Mouse (Mus musculus) gastrocnemius, postnatal 25 days (tissue): Measurements from ENCODE around the gene Gja3. TPM values are rescaled to one million over a fixed set of nuclear protein-coding genes. Genes with fewer than 3 reads are reported as not detected.
"Not testable (repeated sequence)": the region's sequence is repeated elsewhere in the genome, so short reads cannot be mapped to it uniquely, and the experiment has no call there.

Source experiments
- DNase-seq: peaks from one replicate; pipeline ENCODE4 v3.0.0; 2022
- long read RNA-seq, 2 experiments: library from polyadenylated mRNA; stranded (forward); transcript quantifications; one replicate each; pipeline ENCODE4 v2.0.0; 2021
- total RNA-seq, 2 experiments: library from RNA; stranded (reverse); gene quantifications; 1 replicate in 1 of 2; 2 replicates in 1 of 2; pipeline ENCODE4 v1.2.3; 2021

Gene Gja3
- total RNA-seq: under 1 TPM; 0.13 to 0.23 TPM
- long read RNA-seq, experiment 1: 0 reads
- long read RNA-seq, experiment 2, partial matches to known transcripts: 0 of 1 reads
- long read RNA-seq, experiment 2, other reads (novel, unspliced or antisense): 0 of 1 reads

GRCm38 (mm10) chr14:57057563-57058321, at the start of gene Gja3:
TSS of gene Gja3 (minus strand) at chr14:57058100.
- peak; percentile 32 for DNase-seq

GRCm38 (mm10) chr14:57107091-57107490, 49.2 kb upstream of the Gja3 start:
- no peak for DNase-seq

GRCm38 (mm10) chr14:57105721-57106120, 47.8 kb upstream of the Gja3 start:
- DNase-seq: no peak

- no peak for DNase-seq
These were observed 47.2 kb upstream of the Gja3 start for GRCm38 (mm10) chr14:57105111-57105510.

GRCm38 (mm10) chr14:57104106-57105023, 46.5 kb upstream of the Gja3 start, which contains the start of gene Gjb2:
TSS of gene Gjb2 (minus strand) at chr14:57104702.
- no peak for DNase-seq

GRCm38 (mm10) chr14:57103711-57104105, 45.8 kb upstream of the Gja3 start:
- no peak for DNase-seq

GRCm38 (mm10) chr14:57103121-57103520, 45.2 kb upstream of the Gja3 start:
- DNase-seq: no peak

- no peak for DNase-seq
These were observed 43.7 kb upstream of the Gja3 start for GRCm38 (mm10) chr14:57101623-57102022.

- DNase-seq: no peak
These were observed 38.0 kb upstream of the Gja3 start for GRCm38 (mm10) chr14:57095855-57096254.

- no peak for DNase-seq
These were observed 35.1 kb upstream of the Gja3 start for GRCm38 (mm10) chr14:57093029-57093428.

- no peak for DNase-seq
These were observed 32.1 kb upstream of the Gja3 start for GRCm38 (mm10) chr14:57090001-57090400.

GRCm38 (mm10) chr14:57089107-57089506, 31.2 kb upstream of the Gja3 start:
- no peak for DNase-seq

- DNase-seq: no peak
These were observed 26.3 kb upstream of the Gja3 start for GRCm38 (mm10) chr14:57084180-57084668.

- no peak for DNase-seq
These were observed 25.0 kb upstream of the Gja3 start for GRCm38 (mm10) chr14:57082863-57083262.

- DNase-seq: no peak
These were observed 17.6 kb upstream of the Gja3 start for GRCm38 (mm10) chr14:57075537-57075936.

GRCm38 (mm10) chr14:57069906-57070305, 12.0 kb upstream of the Gja3 start:
- DNase-seq: not testable (repeated sequence)

- DNase-seq: no peak
These were observed 8.2 kb upstream of the Gja3 start for GRCm38 (mm10) chr14:57066053-57066452.

GRCm38 (mm10) chr14:57060052-57060451, 2.2 kb upstream of the Gja3 start:
- DNase-seq: peak; percentile 19

GRCm38 (mm10) chr14:57057204-57057562, 717 bp downstream of the Gja3 start:
- no peak for DNase-seq

- DNase-seq: no peak
These were observed 5.2 kb downstream of the Gja3 start for GRCm38 (mm10) chr14:57052713-57053112.

GRCm38 (mm10) chr14:57043863-57044262, 14.0 kb downstream of the Gja3 start:
- no peak for DNase-seq

GRCm38 (mm10) chr14:57041439-57041838, 16.5 kb downstream of the Gja3 start:
- DNase-seq: no peak
